Mouse (Mus musculus): ENCODE measurements around the gene Hist1h2ag. TPM values are rescaled to one million over a fixed set of nuclear protein-coding genes. Genes with fewer than 3 reads are reported as not detected.

Gene Hist1h2ag
- total RNA-seq, 1 experiment from 2014 or later = 64.7 TPM

- DNase-seq = no peak
Observed at GRCm38 (mm10) chr13:22036986-22037385, 5.8 kb downstream of the Hist1h2ag start.

- no peak for DNase-seq
Observed at GRCm38 (mm10) chr13:22036149-22036956, 6.4 kb downstream of the Hist1h2ag start.

- peak; percentile 70 for DNase-seq
Observed at GRCm38 (mm10) chr13:22035267-22036148, 7.2 kb downstream of the Hist1h2ag start, which contains the start of the genes Hist1h2ah and Hist1h2bk. TSS of gene Hist1h2ah (minus strand) at chr13:22035568. TSS of gene Hist1h2bk (plus strand) at chr13:22035870.

- no peak for DNase-seq
Observed at GRCm38 (mm10) chr13:22034443-22035266, 8.1 kb downstream of the Hist1h2ag start.

- no peak for DNase-seq
Observed at GRCm38 (mm10) chr13:22033741-22034442, 8.9 kb downstream of the Hist1h2ag start.

GRCm38 (mm10) chr13:22030493-22030892 lies 12.3 kb downstream of the Hist1h2ag start:
- DNase-seq = no peak

- DNase-seq = no peak
Observed at GRCm38 (mm10) chr13:22029928-22030327, 12.8 kb downstream of the Hist1h2ag start.

- DNase-seq = peak; percentile 92
Observed at GRCm38 (mm10) chr13:22028673-22029460, 13.9 kb downstream of the Hist1h2ag start.

GRCm38 (mm10) chr13:22026058-22027031 lies 16.4 kb downstream of the Hist1h2ag start:
- DNase-seq = peak; percentile 85

GRCm38 (mm10) chr13:22022241-22022640 lies 20.5 kb downstream of the Hist1h2ag start:
- DNase-seq = peak; percentile 75

- no peak for DNase-seq
Observed at GRCm38 (mm10) chr13:22021581-22021980, 21.2 kb downstream of the Hist1h2ag start.

- DNase-seq = peak; percentile 56
Observed at GRCm38 (mm10) chr13:22020901-22021339, 21.8 kb downstream of the Hist1h2ag start.

- no peak for DNase-seq
Observed at GRCm38 (mm10) chr13:22019934-22020835, 22.6 kb downstream of the Hist1h2ag start.

GRCm38 (mm10) chr13:22015479-22016450 lies 27.0 kb downstream of the Hist1h2ag start:
- DNase-seq = peak; percentile 67

- no peak for DNase-seq
Observed at GRCm38 (mm10) chr13:22014411-22014845, 28.3 kb downstream of the Hist1h2ag start.

- DNase-seq = no peak
Observed at GRCm38 (mm10) chr13:22013716-22014115, 29.0 kb downstream of the Hist1h2ag start.

GRCm38 (mm10) chr13:22009642-22010041 lies 33.1 kb downstream of the Hist1h2ag start, which contains the start of gene Prss16:
TSS of gene Prss16 (minus strand) at chr13:22009742.
- DNase-seq = no peak
